Mouse (Mus musculus) midbrain, embryonic 11.5 days (tissue): ENCODE data around the gene Zfp335. TPM values are rescaled to one million over a fixed set of nuclear protein-coding genes. Genes with fewer than 3 reads are reported as not detected.
"Not testable (repeated sequence)": the region's sequence is repeated elsewhere in the genome, so short reads cannot be mapped to it uniquely, and the experiment has no call there.

ENCODE experiments used
- ATAC-seq: fragments of 200-750 bp; cut with Nextera tagmentation; 2 replicates; pipeline ENCODE4 v1.8.0; 2017; ENCODE audit warnings: moderate TSS enrichment, moderate library complexity; ENCODE audit not compliant: low FRiP score
- DNase-seq: peaks from one replicate; pipeline ENCODE4 v3.0.0; 2015; ENCODE audit warnings: low spot score; ENCODE audit errors: missing footprints
- H3K27ac ChIP-seq: fragments of 300-500 bp; sonication (generic); 2 replicates; pipeline ENCODE4 v1.5.1; 2014; ENCODE audit warnings: low read depth, low read length
- H3K27me3 ChIP-seq: fragments of 300-500 bp; sonication (generic); 2 replicates; pipeline ENCODE4 v1.6.1; 2014; ENCODE audit warnings: mild to moderate bottlenecking, low read length, moderate library complexity, mixed read lengths; ENCODE audit not compliant: control insufficient read depth, insufficient read depth
- H3K36me3 ChIP-seq: fragments of 300-500 bp; sonication (generic); 2 replicates; pipeline ENCODE4 v1.6.1; 2014; ENCODE audit warnings: mild to moderate bottlenecking, low read length, moderate library complexity, mixed read lengths; ENCODE audit not compliant: control insufficient read depth, insufficient read depth
- H3K4me1 ChIP-seq: fragments of 300-500 bp; sonication (generic); 2 replicates; pipeline ENCODE4 v1.6.1; 2014; ENCODE audit warnings: low read length; ENCODE audit not compliant: control insufficient read depth, insufficient read depth
- H3K4me2 ChIP-seq: fragments of 300-500 bp; sonication (generic); 2 replicates; pipeline ENCODE4 v1.6.1; 2014; ENCODE audit warnings: mild to moderate bottlenecking, moderate library complexity
- H3K4me3 ChIP-seq: fragments of 300-500 bp; sonication (generic); 2 replicates; pipeline ENCODE4 v1.5.1; 2014; ENCODE audit warnings: low read depth, low read length
- H3K9ac ChIP-seq: fragments of 300-500 bp; sonication (generic); 2 replicates; pipeline ENCODE4 v1.6.1; 2014; ENCODE audit warnings: low read length
- H3K9me3 ChIP-seq: fragments of 300-500 bp; sonication (generic); 2 replicates; pipeline ENCODE4 v1.6.1; 2016; ENCODE audit warnings: low read length; ENCODE audit not compliant: control insufficient read depth
- WGBS: fragments of 180-500 bp; shearing (Covaris S2); extraction: QIAGEN DNeasy Blood & Tissue Kit; methylation state at CpG from one replicate; pipeline ENCODE4 v1.1.7; 2014; 5-methylcytosine and 5-hydroxymethylcytosine counted together
- polyA plus RNA-seq: library from polyadenylated mRNA; unstranded; fragments of >200 nt; fragmentation: Nextera tagmentation; extraction: Ambion mirVana; gene quantifications from 2 replicates; pipeline ENCODE4 v1.2.1, GENCODE M21; 2014

The Zfp335 gene
- polyA plus RNA-seq, 1 experiment from 2014 or later = 8.8 TPM

DNA sequence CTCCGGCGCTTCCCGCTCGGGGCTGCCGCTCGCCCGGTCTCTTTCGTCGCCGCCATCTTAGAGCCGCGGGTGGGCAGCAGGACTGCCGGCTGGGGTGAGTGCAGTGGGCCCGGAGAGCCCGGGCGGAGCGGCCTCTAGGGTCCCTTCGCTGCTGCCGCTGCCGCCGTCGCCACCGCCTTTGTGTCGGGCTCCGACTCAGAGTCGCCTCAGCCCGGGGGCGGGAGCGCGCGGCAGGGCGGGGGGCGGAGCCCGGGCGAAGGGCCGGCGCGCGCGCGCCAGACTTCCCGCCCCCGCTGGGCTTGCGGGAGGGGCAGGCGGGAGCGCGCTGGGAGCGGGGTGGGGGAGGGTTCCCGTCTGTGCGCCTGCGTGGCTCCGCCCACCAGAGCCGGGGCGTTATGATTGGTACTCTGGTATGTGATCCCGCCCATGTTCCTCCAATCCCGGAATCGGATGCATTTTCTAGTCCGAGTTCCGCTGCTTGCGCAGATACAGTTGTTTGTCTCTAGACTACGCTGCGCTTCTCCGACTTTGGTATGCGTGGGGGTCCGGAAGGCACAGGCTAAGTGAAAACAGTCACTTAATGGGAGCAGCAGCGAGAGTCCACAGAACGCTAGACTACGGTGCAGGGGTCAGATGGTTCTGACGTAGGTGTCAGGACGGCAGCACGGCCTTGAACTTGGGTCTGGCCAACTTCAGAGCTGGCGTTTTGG is 31.8 kb downstream of the Zfp335 start:
- H3K4me2 ChIP-seq = peak overlapping the region; percentile 95
- no peaks in the 10 kb centered on the region for H3K27me3 ChIP-seq
- under 1% methylated on average over 56 of the region's 72 CpGs for WGBS
- peak overlapping the region; percentile 96 for H3K4me3 ChIP-seq
- DNase-seq (peak; percentile 100), ATAC-seq (peak; percentile 87)
- H3K9me3 ChIP-seq = no peaks in the 10 kb centered on the region
- peaks cover 8% of the 10 kb centered on the region; the same call in 1 of the 2 replicates for H3K4me1 ChIP-seq
- H3K27ac ChIP-seq = peak overlapping the region; percentile 100
- peaks cover 4% of the 10 kb centered on the region; the same call in 1 of the 2 replicates for H3K36me3 ChIP-seq
- peak overlapping the region; percentile 100 for H3K9ac ChIP-seq

DNA sequence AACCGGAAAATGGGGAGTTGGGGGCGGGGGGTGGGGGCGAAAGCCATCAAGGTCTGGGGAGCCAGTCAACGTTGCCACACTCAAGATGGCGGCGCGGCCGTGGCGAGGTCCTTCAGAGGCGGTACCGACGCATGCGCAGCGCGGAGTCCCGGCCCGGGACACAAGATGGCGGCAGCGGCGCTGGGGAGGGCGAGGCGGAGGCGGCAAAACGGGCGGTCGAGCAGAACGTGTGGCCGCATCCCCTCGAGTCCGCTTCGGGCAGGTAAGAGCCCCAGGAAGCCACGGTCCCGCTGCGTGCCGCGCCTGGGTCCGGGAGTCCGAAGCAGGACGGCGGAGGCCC is 32.4 kb downstream of the Zfp335 start, which contains the start of gene Pcif1:
Pcif1 (plus strand) TSS at position 77 of the 340 bp plus-strand sequence.
- ATAC-seq (peak; percentile 85), DNase-seq (peak; percentile 100)
- Histone ChIP-seq H3K36me3 (peaks cover 4% of the 10 kb centered on the region; the same call in 1 of the 2 replicates), H3K27me3 (no peaks in the 10 kb centered on the region), H3K4me1 (peaks cover 8% of the 10 kb centered on the region; the same call in 1 of the 2 replicates), H3K9me3 (no peaks in the 10 kb centered on the region), H3K4me2 (peak within 1 kb of the TSS; percentile 95), H3K9ac (peak within 1 kb of the TSS; percentile 100), H3K4me3 (peak within 1 kb of the TSS; percentile 96), H3K27ac (peak within 1 kb of the TSS; percentile 100)
- WGBS = under 1% methylated on average over 36 of the region's 40 CpGs

DNA sequence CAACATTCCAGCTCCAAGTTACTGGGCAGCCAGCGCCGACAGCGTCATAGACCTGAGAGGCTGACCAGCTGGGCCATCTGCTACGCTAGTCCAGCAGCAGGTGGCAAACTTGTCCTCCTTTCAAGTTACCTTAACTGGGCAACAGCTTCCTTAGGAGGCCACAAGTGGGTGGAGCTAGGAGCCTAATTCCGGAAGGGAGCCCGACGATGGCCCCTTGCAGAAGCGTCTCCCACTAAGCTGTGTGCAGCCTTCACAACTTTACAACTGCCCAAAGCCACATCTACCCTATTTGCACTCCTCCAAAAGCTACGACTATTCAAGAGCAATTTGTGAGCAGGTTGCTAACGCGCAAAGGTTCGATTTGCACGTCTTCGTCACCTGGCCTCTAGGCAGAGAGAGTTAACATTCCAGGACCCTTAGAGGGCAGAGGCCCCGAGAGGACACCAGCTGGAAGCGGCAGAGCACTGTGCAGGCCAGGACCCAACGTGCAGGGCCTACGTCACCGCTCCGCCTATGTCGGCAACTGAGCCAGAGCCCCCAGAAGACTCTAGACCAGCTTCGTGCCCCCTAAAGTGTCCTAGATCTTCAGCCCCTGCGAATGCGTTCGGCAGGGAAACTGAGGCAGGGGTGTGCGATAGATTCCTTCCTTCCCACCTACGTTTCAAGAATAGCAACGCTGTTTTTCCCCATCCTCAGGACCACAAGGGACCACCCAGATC is 32.9 kb downstream of the Zfp335 start:
- no peaks in the 10 kb centered on the region for H3K36me3 ChIP-seq
- WGBS = 3% methylated on average over 28 of the region's 28 CpGs
- H3K9ac ChIP-seq = peak overlapping the region; percentile 100
- H3K4me3 ChIP-seq = peak overlapping the region; percentile 96
- peak overlapping the region; percentile 100 for H3K27ac ChIP-seq
- H3K9me3 ChIP-seq = no peaks in the 10 kb centered on the region
- peak overlapping the region; percentile 95 for H3K4me2 ChIP-seq
- H3K4me1 ChIP-seq = peaks cover 8% of the 10 kb centered on the region; the same call in 1 of the 2 replicates
- ATAC-seq = peak; percentile 49
- H3K27me3 ChIP-seq = no peaks in the 10 kb centered on the region
- peak; percentile 94 for DNase-seq

DNA sequence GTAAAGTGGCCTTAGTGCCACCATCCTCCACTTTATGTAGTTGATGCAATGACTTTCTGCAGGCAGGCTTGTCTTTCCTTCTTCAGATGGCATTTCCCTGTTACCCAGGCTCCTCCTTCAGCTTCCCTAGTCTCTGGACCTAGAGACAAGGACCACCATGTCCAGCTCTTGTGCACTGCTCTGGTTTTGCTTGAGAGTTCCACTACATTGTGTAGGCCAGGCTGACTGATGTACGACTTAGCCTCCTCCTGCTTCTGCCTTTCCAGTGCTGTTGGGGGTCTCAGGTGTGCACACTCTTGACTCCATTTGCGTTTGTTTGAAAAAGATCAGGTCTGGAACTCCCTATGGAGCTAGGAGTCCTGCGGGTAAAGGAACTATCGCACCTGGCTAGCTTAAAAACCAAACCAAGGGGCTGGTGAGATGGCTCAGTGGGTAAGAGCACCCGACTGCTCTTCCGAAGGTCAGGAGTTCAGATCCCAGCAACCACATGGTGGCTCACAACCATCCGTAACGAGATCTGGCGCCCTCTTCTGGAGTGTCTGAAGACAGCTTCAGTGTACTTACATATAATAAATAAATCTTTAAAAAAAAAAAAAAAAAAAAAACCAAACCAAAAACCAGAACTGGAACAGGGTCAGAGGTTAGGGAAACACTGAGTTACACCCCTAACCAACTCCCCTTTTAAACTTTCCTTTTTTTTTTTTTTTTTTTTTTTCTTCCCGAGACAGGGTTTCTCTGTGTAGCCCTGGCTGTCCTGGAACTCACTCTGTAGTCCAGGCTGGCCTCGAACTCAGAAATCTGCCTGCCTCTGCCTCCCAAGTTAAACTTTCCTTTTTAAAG is 34.0 kb downstream of the Zfp335 start:
- WGBS = 68% methylated on average over 11 of the region's 11 CpGs
- H3K4me2 ChIP-seq = peak overlapping the region; percentile 95
- not testable (repeated sequence) for H3K27ac ChIP-seq

DNA sequence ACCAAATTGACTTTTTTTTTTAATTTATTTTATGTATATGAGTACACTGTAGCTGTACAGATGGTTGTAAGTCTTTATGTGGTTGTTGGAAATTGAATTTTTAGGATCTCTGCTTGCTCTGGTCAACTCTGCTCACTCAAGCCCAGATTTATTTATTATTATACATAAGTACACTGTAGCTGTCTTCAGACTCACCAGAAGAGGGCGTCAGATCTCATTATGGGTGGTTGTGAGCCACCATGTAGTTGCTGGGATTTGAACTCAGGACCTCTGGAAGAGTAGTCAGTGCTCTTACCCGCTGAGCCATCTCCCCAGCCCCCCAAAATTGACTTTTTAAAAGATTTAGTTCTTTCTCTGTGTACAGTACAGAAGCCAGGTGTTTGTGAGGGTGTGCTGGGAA is 35.9 kb downstream of the Zfp335 start:
- 49% methylated on average over 2 of the region's 2 CpGs for WGBS
- not testable (repeated sequence) for H3K4me2 ChIP-seq, H3K9ac ChIP-seq, H3K4me3 ChIP-seq, H3K4me1 ChIP-seq, H3K9me3 ChIP-seq, DNase-seq, H3K36me3 ChIP-seq, H3K27me3 ChIP-seq, H3K27ac ChIP-seq, ATAC-seq

More for the DNA sequence above, 34.0 kb downstream of the Zfp335 start:
- H3K36me3 ChIP-seq, ATAC-seq, H3K9me3 ChIP-seq, H3K27me3 ChIP-seq, H3K4me1 ChIP-seq: not testable (repeated sequence)
- Histone ChIP-seq H3K4me3 (peak overlapping the region; percentile 96), H3K9ac (peak overlapping the region; percentile 100; the same call in 1 of the 2 replicates)
- DNase-seq = peak; percentile 84

DNA sequence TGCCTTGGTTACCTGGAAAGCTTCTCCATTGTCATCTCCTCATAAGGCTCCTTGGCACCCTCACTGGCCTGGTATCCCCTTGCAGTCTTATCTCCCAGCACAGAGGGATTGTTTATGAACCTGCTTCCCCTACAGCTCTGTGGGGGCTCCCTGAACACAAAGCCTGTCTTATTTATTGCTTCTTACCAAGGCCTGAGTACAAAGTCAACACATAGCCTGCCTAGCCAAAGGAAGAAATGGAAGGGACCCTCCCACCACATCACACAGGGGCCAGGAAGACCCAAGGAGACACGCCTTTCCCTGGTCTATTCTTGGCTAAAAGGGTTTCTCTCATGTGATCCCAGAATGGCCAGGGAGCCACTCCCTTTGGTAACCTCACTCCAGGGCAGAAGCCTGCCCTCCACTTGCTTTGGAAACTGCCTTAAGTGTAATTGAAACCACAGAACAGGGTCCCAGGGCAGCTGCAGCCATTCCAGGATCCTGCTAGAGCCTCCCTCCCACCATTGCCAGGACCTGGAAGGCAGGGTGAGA is 37.3 kb downstream of the Zfp335 start:
- 38% methylated on average over 1 of the region's 1 CpGs for WGBS
- Histone ChIP-seq H3K4me3 (no peak overlapping the region), H3K4me1 (peaks cover 4% of the 10 kb centered on the region; the same call in 1 of the 2 replicates), H3K4me2 (no peak overlapping the region), H3K9ac (no peak overlapping the region), H3K36me3 (no peaks in the 10 kb centered on the region), H3K9me3 (no peaks in the 10 kb centered on the region), H3K27ac (no peak overlapping the region), H3K27me3 (no peaks in the 10 kb centered on the region)
- no peak for ATAC-seq
- DNase-seq = no peak

DNA sequence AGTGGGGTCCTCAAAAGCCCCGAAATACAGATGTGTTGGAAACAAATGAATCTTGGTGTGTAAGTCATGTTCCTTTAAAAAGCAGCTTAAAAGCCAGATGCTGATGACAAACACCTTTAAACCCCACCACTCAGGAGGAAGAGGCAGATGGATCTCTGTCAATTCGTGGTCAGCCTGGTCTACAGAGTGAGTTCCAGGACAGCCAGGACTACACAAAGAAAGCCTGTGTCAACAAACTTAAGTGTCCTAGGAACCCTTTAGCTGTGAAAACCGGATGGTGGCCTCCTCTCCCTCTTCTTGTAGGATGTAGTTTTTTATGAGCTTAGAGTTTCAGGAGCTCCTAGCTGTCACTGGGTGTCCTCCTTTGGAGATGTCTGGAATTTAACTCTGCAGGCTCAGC is 37.9 kb downstream of the Zfp335 start:
- Histone ChIP-seq H3K9ac (no peak overlapping the region), H3K4me1 (peaks cover 4% of the 10 kb centered on the region; the same call in 1 of the 2 replicates), H3K9me3 (no peaks in the 10 kb centered on the region), H3K27ac (no peak overlapping the region), H3K36me3 (no peaks in the 10 kb centered on the region), H3K4me2 (no peak overlapping the region), H3K27me3 (no peaks in the 10 kb centered on the region), H3K4me3 (no peak overlapping the region)
- WGBS = 78% methylated on average over 3 of the region's 3 CpGs
- no peak for DNase-seq
- ATAC-seq = no peak

DNA sequence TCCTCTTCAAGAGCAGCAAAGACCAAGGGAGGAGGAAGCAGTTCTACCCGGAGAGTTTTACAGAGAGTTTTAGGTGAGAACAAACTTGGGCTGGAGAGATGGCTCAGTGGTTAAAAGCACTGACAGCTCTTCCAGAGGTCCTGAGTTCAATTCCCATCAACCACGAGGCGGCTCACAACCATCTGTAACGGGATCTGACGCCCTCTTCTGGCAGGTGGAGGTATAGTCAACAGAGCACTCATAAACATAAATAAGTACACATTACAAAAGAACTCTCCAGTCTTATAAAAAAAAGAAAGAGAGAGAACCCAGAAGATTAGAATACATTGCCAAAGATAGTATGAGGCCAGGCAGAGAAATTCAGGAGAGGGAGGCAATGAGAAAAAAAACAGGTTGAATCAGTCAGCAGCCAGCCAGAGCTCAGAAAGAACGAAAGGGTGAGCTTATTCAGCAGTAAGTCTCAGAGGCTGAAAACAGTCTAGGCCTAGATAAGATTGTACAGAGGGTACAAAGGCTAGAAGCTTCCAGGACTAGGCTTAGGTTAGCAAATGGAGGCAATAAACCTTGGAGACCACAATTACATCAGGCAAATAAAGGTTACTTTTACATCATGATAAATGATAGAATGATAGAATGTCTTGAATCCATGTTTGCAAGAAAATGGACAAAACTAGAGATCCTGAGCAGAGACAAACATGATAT is 39.8 kb downstream of the Zfp335 start:
- no peak overlapping the region for H3K4me3 ChIP-seq
- DNase-seq = no peak
- H3K36me3 ChIP-seq = no peaks in the 10 kb centered on the region
- 54% methylated on average over 6 of the region's 6 CpGs for WGBS
- peaks cover 4% of the 10 kb centered on the region for H3K9me3 ChIP-seq
- H3K9ac ChIP-seq = no peak overlapping the region
- no peaks in the 10 kb centered on the region for H3K4me1 ChIP-seq
- ATAC-seq = no peak
- no peak overlapping the region for H3K27ac ChIP-seq
- H3K4me2 ChIP-seq = no peak overlapping the region
- H3K27me3 ChIP-seq = no peaks in the 10 kb centered on the region
